Mouse (Mus musculus): ENCODE data around the gene Iapp.

DNA sequence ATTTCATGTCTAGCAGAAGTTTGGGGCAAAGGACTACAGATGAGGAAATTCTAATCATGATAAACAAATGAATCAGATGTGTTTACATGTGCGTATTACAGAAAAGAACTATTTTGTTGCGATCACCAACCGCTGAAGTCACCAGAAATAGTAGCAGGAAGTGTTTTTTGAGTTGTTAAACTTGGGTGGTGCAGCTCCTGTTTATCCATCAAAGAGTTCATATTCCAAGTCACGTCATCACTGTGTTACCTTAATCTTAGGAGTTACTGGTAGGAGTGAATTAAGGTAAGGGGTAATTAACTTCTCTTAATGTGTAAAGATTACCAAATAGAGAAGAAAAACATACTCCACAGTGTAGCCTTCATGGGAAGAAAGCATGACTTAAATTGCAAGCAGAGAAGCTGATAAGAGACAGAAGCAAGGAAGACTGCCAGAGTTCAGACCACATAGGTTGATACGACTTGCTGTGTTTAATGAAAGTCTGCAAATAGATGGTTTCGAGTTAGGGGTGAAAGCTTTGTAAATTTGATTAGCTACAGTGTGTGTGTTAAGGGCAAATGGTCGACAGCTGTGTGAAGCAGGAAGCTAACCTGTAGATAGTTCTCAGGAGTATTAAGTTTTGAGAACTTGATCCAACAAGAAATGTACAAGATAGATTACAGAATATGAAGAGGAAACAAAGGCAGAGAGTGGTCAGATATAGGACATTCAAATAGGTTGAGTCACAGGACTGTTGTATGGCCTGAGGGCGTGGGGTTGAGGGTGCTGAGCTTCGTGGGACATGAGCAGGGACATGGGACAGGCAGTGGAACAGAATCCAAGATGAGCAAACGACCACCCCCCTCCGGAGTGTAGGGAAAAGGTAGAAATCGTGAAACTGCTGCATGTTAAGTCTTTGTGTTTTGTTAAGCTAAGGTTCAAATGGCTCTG, 48.2 kb downstream of the Iapp start:
- TF ChIP-seq CTCF (IDR thresholded peaks at IDR 0.05; ENCODE audit: borderline replicate concordance, extremely low read depth, insufficient read depth, insufficient read length), result no peak
- TF ChIP-seq POLR2A (IDR thresholded peaks at IDR 0.05; ENCODE audit: borderline replicate concordance, extremely low read depth, insufficient read depth, insufficient read length, poor library complexity, severe bottlenecking), result no peak
